Mouse (Mus musculus): ENCODE measurements around the gene Pnpla8.
"Not testable (repeated sequence)": the region's sequence is repeated elsewhere in the genome, so short reads cannot be mapped to it uniquely, and the experiment has no call there.

The Pnpla8 gene

GRCm38 (mm10) chr12:44221070-44221469 is at the start of gene Pnpla8:
Gene Pnpla8 (plus strand): TSS chr12:44221370.
- DNase-seq (ENCODE audit: low read depth) = not testable (repeated sequence)

- no peak for DNase-seq (ENCODE audit: low read depth)
These were observed 44.7 kb upstream of the Pnpla8 start for GRCm38 (mm10) chr12:44176331-44177037.

DNA sequence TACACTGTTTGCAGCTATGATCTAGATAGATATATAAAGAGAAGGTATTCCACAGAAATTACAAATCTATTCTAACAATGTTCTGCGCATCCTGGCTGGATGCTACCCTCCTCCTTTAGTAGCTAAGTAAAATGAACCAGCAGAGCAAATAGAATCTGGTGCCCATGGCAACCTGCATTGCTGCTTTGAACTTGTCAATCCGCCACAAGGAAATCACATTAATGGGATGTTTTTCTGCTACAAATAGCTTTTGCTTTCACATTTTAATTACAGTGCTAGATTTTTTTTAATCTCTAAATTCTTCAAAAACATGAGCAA is 44.2 kb upstream of the Pnpla8 start:
- DNase-seq (ENCODE audit: low read depth) = no peak

GRCm38 (mm10) chr12:44181081-44181982 is 39.8 kb upstream of the Pnpla8 start:
- peak; percentile 75 for DNase-seq (ENCODE audit: low read depth)

GRCm38 (mm10) chr12:44197873-44198525 is 23.2 kb upstream of the Pnpla8 start:
- no peak for DNase-seq (ENCODE audit: low read depth)

DNA sequence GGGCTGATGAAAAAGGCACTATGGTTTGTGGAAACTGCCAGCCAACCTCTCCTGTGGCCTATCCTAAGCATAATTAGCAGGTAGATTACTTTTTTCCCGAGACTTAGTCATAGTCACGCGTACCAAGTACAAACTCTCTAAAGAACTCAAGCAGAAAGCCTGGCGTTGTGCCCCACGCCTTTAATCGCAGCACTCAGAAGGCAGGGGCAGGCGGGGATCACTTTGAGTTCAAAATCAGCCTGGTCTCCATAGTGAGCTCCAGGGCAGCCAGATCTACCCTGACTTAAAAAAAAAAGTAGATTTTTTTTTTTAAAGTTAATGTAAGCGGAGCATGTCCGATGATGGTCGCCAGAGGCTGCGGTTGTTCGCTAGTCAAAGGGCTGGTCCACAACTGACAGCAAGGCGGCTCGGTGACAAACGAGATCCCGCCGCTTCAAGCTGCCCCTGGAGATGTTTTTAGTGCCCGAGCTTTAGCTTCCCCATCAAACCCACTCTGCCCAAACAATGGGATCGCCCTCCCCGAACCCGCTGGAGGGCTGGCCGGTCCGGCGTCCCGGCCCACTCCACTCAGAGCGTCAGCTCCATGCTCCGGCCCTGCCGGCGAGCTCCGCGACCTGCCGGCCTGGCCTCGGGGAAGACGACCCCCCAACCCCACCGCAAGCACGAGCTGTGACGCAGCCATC is 11.9 kb upstream of the Pnpla8 start:
- DNase-seq (ENCODE audit: low read depth) = peak; percentile 79

- DNase-seq (ENCODE audit: low read depth) = peak; percentile 99
These were observed 11.1 kb upstream of the Pnpla8 start, which contains the start of gene Dnajb9 for GRCm38 (mm10) chr12:44209824-44210752. Gene Dnajb9 (minus strand): TSS chr12:44210326.

- no peak for DNase-seq (ENCODE audit: low read depth)
These were observed 9.6 kb upstream of the Pnpla8 start for GRCm38 (mm10) chr12:44211555-44211954.

DNA sequence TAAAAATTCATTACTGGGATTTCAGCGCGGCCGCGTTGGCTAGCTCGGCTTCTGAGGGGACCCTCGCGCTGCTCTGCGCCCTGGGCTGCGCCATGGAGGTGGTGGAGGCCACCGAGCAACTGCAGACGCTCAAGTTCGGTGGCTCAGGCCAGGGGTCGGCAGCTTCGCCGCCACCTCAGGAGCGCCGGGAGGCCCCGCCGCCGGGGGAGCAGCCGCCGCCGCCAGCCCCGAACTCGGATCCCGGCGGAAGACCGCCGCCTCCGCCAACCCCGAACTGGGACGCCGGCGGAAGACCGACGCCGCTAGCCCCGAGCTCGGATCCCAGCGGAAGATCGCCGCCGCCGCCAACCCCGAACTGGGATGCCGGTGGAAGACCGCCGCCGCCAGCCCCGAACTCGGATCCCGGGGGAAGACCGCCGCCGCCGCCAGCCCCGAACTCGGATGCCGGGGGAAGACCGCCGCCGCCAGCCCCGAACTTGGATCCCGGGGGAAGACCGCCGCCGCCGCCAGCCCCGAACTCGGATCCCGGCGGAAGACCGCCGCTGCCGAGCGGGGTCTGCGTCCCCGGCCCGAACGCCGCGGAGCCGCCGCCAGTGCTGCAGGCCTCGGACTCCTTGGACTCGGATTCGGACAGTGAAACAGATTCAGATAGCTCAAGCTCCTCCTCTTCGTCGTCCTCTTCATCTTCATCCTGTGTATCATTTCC is 634 bp downstream of the Pnpla8 start:
- no peak for DNase-seq (ENCODE audit: low read depth)

GRCm38 (mm10) chr12:44223044-44223443 is 1.9 kb downstream of the Pnpla8 start:
- DNase-seq (ENCODE audit: low read depth) = no peak

DNA sequence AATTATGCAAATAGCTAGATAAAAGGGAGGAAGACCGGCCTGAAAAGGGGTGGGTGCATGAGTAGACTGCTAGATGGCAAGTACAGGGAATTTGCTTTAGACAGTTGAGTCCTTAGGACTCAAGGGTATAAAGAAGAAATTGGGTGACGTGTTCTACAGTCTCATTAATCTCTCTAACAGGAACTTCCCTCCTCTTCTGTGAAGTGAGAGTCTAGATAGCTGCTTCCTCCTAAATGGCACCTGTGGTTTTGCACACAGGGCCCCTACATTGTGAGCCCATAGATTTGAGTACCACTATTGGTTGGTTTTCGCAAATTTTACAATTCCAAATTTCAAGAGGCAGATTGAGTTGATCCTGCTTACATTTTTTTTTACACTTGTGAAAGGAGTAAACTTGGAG is 3.5 kb downstream of the Pnpla8 start:
- DNase-seq (ENCODE audit: low read depth) = no peak

DNA sequence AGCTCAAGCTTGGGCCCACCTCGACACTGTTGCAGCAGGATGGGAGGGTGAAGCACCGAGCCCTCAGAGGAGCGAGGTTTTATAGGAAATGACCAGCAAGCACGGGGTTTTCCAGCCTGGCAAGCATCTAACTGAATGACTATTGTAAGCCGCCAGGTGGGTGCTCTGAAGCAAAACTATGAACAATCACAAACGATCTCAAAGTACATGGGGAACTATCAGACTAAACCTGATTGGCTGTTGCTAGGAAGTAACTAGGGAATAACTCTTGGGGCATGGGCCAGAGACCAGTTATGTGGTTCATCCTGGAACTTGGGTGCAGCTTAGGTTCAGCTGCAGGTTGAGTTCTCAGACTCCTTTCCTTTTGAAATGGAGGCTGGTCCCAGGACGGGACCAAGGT is 19.9 kb downstream of the Pnpla8 start:
- no peak for DNase-seq (ENCODE audit: low read depth)

DNA sequence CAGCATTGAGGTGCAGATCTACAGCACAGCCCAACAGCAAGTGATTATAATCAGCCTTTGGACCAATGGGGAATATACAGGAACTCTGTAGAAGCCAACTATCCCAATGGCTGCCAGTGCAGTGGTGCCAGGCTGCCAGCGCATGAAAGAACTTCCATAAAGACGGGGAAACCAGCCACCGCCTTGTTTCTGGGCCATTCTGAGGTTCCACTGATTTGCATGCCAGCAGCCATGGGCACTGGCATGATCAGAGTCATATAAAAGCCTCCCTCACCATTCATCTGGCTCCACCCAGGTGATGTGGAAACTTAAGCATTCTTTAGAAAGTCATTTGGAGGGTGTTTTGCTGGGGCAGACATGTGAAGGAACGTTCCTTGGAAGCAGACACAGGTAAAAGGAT is 21.2 kb downstream of the Pnpla8 start:
- DNase-seq (ENCODE audit: low read depth) = no peak

- no peak for DNase-seq (ENCODE audit: low read depth)
These were observed 24.6 kb downstream of the Pnpla8 start for GRCm38 (mm10) chr12:44245739-44246138.

- DNase-seq (ENCODE audit: low read depth) = no peak
These were observed 27.3 kb downstream of the Pnpla8 start for GRCm38 (mm10) chr12:44248309-44248977.

GRCm38 (mm10) chr12:44262612-44263011 is 41.4 kb downstream of the Pnpla8 start:
- DNase-seq (ENCODE audit: low read depth) = no peak

GRCm38 (mm10) chr12:44265651-44266050 is 44.5 kb downstream of the Pnpla8 start:
- no peak for DNase-seq (ENCODE audit: low read depth)

DNA sequence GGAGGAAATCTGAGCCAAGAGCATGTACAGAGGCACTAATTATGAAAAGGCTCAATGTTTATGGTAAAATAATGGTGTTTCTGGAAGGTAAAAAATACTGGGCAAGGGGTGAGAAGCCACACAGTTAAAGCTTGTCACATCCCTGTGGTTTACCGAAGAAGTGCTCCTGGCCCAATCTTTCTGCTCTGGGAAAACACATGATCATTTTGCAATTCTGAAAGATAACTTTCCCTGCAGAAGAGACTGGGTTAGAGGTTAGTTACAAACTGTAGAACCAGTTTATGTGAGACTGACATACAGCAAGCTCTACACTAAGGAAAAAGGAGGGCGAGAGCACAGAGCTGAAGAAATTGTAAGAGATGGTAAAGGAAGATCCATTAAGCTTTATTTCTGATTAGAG is 46.0 kb downstream of the Pnpla8 start:
- no peak for DNase-seq (ENCODE audit: low read depth)

DNA sequence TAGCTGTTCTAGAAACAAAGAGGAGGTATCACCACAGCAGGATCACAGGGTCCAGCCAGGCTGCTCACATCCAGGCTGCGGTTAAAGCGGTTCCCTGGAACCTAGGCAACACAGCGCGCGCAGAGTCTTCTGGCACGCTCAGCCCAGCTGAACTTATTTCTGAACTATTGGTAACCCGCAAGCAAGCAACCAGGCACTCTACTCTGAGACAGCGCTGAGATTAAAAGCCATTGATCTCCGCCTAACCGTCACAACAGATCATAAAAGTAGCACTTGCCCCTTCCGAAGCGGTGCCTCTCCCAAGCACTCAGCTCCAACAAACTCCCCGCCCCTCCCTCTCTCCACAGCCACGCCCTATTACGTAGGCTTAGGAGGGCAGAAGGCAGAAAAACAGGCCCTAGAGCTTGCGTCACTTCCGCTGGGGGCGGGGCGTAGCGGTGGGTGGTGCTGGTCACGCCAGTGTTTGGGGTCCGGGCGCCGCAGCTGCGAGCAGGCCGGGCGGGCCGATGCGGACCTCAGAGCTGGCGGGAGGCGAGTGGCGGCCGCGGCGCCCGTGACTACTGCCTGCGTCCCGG is 47.6 kb downstream of the Pnpla8 start:
- peak; percentile 99 for DNase-seq (ENCODE audit: low read depth)

Data from NIH3T3 (cell line).